ENCODE assay signal across 12 mouse cellular contexts in genomic region chr4:154312935-154313621, GRCm38 (mm10). TPM values are rescaled to one million over a fixed set of nuclear protein-coding genes. Genes with fewer than 3 reads are reported as not detected.
DNase-seq lines count a peak whose midpoint lies in the region; ATAC-seq lines count a peak whose summit lies in the region.
"Had no signal": no experiment of that assay in that cellular context is flagged by ENCODE, and none has a peak within 500 bp of the region (broad histone marks: within the 10 kb centered on the region; RNA-seq: fewer than 3 reads in every experiment).

No protein-coding gene starts in this region.

- H3K27ac ChIP-seq in embryonic facial prominence, embryonic 15.5 days (replicated peaks): 0 out of 2 replicates have a peak overlapping the region, but pooled peaks have one; percentile 8
- H3K27ac ChIP-seq in hindbrain, embryonic 16.5 days (ENCODE audit: low read depth, low read length): peak overlapping the region; percentile 60
- H3K27ac ChIP-seq in midbrain, embryonic 14.5 days (replicated peaks; ENCODE audit: low read depth, low read length): 0 out of 2 replicates have a peak overlapping the region, but pooled peaks have one; percentile 37
- H3K27ac ChIP-seq: liver, embryonic 15.5 days had no signal

- H3K4me1 ChIP-seq in embryonic facial prominence, embryonic 15.5 days: no peaks in the 10 kb centered on the region
- no peaks in the 10 kb centered on the region for H3K4me1 ChIP-seq in hindbrain, embryonic 16.5 days (ENCODE audit: control insufficient read depth, insufficient read depth, low read depth, low read length)
- no peaks in the 10 kb centered on the region for H3K4me1 ChIP-seq in midbrain, embryonic 14.5 days (ENCODE audit: control insufficient read depth, insufficient read depth, low read length)
- H3K4me1 ChIP-seq: liver, embryonic 15.5 days had no signal

- H3K4me3 ChIP-seq in embryonic facial prominence, embryonic 15.5 days (replicated peaks): no peak overlapping the region
- H3K4me3 ChIP-seq in hindbrain, embryonic 16.5 days (ENCODE audit: low read length): no peak overlapping the region
- no peak overlapping the region for H3K4me3 ChIP-seq in midbrain, embryonic 14.5 days (replicated peaks; ENCODE audit: low read depth, low read length)
- H3K4me3 ChIP-seq: liver, embryonic 15.5 days; myocyte had no signal

- no peaks in the 10 kb centered on the region for H3K27me3 ChIP-seq in embryonic facial prominence, embryonic 15.5 days
- H3K27me3 ChIP-seq in hindbrain, embryonic 16.5 days (replicated peaks; ENCODE audit: control insufficient read depth, insufficient read depth, low read length): no peaks in the 10 kb centered on the region
- no peaks in the 10 kb centered on the region for H3K27me3 ChIP-seq in midbrain, embryonic 14.5 days (ENCODE audit: control insufficient read depth, insufficient read depth, low read length)
- H3K27me3 ChIP-seq: liver, embryonic 15.5 days had no signal

- H3K9ac ChIP-seq in embryonic facial prominence, embryonic 15.5 days: no peak overlapping the region
- H3K9ac ChIP-seq in hindbrain, embryonic 16.5 days (ENCODE audit: low read depth, low read length): no peak overlapping the region
- no peak overlapping the region for H3K9ac ChIP-seq in midbrain, embryonic 14.5 days (replicated peaks; ENCODE audit: low read length)
- H3K9ac ChIP-seq: liver, embryonic 15.5 days had no signal

- 30% methylated on average over 4 of the region's 4 CpGs for WGBS in embryonic facial prominence, embryonic 15.5 days
- 31% methylated on average over 4 of the region's 4 CpGs for WGBS in hindbrain, embryonic 16.5 days
- 38% methylated on average over 4 of the region's 4 CpGs for WGBS in midbrain, embryonic 14.5 days

- H3K9me3 ChIP-seq in embryonic facial prominence, embryonic 15.5 days (replicated peaks): no peaks in the 10 kb centered on the region
- H3K9me3 ChIP-seq in hindbrain, embryonic 16.5 days (ENCODE audit: control insufficient read depth, low read length): no peaks in the 10 kb centered on the region
- H3K9me3 ChIP-seq in midbrain, embryonic 14.5 days (ENCODE audit: control insufficient read depth, low read length): no peaks in the 10 kb centered on the region
- H3K9me3 ChIP-seq: liver, embryonic 15.5 days had no signal

- ATAC-seq in embryonic facial prominence, embryonic 15.5 days (ENCODE audit: insufficient number of reproducible peaks, low FRiP score, low TSS enrichment, low read depth): 0 out of 2 replicates have a peak, but pooled peaks have one; percentile 36
- ATAC-seq in hindbrain, embryonic 16.5 days: peak; percentile 86
- ATAC-seq in midbrain, embryonic 14.5 days (ENCODE audit: low FRiP score, low TSS enrichment): no peak

- H3K36me3 ChIP-seq in embryonic facial prominence, embryonic 15.5 days: no peaks in the 10 kb centered on the region
- no peaks in the 10 kb centered on the region for H3K36me3 ChIP-seq in hindbrain, embryonic 16.5 days (ENCODE audit: control insufficient read depth, insufficient read depth, low read length)
- H3K36me3 ChIP-seq in midbrain, embryonic 14.5 days (ENCODE audit: control insufficient read depth, insufficient read depth, low read length): no peaks in the 10 kb centered on the region
- H3K36me3 ChIP-seq: liver, embryonic 15.5 days had no signal

- DNase-seq in layer of hippocampus, adult 11-12 months (ENCODE audit: low spot score): peak; percentile 41
- no peak for DNase-seq in layer of hippocampus, postnatal 25 days (ENCODE audit: extremely low spot score in 1 of 2, low spot score in 1 of 2)
- DNase-seq in midbrain, embryonic 14.5 days: peak; percentile 29
- no peak for DNase-seq in kidney, postnatal 25 days
- DNase-seq in heart, adult 9 months (ENCODE audit: low spot score in 2 of 2): no peak
- DNase-seq in cerebellum, adult 11 months: no peak
- DNase-seq: cerebellum, adult 8-10 months; gastrocnemius, postnatal 10 days had no signal

- H3K4me2 ChIP-seq in embryonic facial prominence, embryonic 15.5 days (replicated peaks): no peak overlapping the region
- no peak overlapping the region for H3K4me2 ChIP-seq in hindbrain, embryonic 16.5 days (ENCODE audit: low read length)
- H3K4me2 ChIP-seq in midbrain, embryonic 14.5 days (ENCODE audit: low read length): no peak overlapping the region
- H3K4me2 ChIP-seq: liver, embryonic 15.5 days had no signal

RNA-seq across cellular contexts. Expression of gene Arhgef16, which starts 11.6 kb away (rescaled TPM):
- total RNA-seq in layer of hippocampus, postnatal 25 days (2021): under 1 TPM; 0.20 to 0.82 TPM
- polyA plus RNA-seq in embryonic facial prominence, embryonic 15.5 days (2015; fragmentation: Nextera tagmentation; extraction: Ambion mirVana): 7.5 and 7.7 TPM in 2 replicates
- 1.8 and 2.6 TPM in 2 replicates for polyA plus RNA-seq in hindbrain, embryonic 16.5 days (2015; fragmentation: Nextera tagmentation; extraction: Ambion mirVana)
- 0.74 and 0.93 TPM in 2 replicates for polyA plus RNA-seq in midbrain, embryonic 14.5 days (2014; fragmentation: Nextera tagmentation; extraction: Ambion mirVana)
- polyA plus RNA-seq: myocyte had no signal

RNA-seq across cellular contexts. Expression of gene B230104I21Rik, which starts 22.8 kb away (rescaled TPM):
- total RNA-seq in layer of hippocampus, postnatal 25 days (2021): 1 to 10 TPM in 1 of 2 experiments, under 1 TPM in 1; 0.32 to 1.0 TPM
- polyA plus RNA-seq in embryonic facial prominence, embryonic 15.5 days (2015; fragmentation: Nextera tagmentation; extraction: Ambion mirVana): not detected in 2 replicates
- not detected in 2 replicates for polyA plus RNA-seq in hindbrain, embryonic 16.5 days (2015; fragmentation: Nextera tagmentation; extraction: Ambion mirVana)
- polyA plus RNA-seq in midbrain, embryonic 14.5 days (2014; fragmentation: Nextera tagmentation; extraction: Ambion mirVana): not detected in 2 replicates
- total RNA-seq: gastrocnemius, postnatal 10 days had no signal
- polyA plus RNA-seq: liver, embryonic 15.5 days; myocyte had no signal

Comparison
In these comparisons a context has a peak if more than half of its experiments do, and no peak if none do; other contexts are left out.
1. DNase-seq: peak in layer of hippocampus, adult 11-12 months (single experiment) and midbrain, embryonic 14.5 days (single experiment); none in layer of hippocampus, postnatal 25 days (0 of 2), kidney, postnatal 25 days (0 of 2), heart, adult 9 months (0 of 2) and cerebellum, adult 11 months (single experiment).
2. H3K27ac ChIP-seq: peak in every context shown above with its lines; median percentile 60 in hindbrain, embryonic 16.5 days; 37 in midbrain, embryonic 14.5 days; 8 in embryonic facial prominence, embryonic 15.5 days.